Mouse (Mus musculus): ENCODE measurements around the gene Grem1. TPM values are rescaled to one million over a fixed set of nuclear protein-coding genes. Genes with fewer than 3 reads are reported as not detected.

Grem1 gene
- 0.13 TPM for polyA plus RNA-seq (2014; fragmentation: Illumina TruSeq; extraction: RNeasy Lipid Tissue Mini Kit (QIAGEN cat#74804); ENCODE audit: low read depth, low replicate concordance)

DNA sequence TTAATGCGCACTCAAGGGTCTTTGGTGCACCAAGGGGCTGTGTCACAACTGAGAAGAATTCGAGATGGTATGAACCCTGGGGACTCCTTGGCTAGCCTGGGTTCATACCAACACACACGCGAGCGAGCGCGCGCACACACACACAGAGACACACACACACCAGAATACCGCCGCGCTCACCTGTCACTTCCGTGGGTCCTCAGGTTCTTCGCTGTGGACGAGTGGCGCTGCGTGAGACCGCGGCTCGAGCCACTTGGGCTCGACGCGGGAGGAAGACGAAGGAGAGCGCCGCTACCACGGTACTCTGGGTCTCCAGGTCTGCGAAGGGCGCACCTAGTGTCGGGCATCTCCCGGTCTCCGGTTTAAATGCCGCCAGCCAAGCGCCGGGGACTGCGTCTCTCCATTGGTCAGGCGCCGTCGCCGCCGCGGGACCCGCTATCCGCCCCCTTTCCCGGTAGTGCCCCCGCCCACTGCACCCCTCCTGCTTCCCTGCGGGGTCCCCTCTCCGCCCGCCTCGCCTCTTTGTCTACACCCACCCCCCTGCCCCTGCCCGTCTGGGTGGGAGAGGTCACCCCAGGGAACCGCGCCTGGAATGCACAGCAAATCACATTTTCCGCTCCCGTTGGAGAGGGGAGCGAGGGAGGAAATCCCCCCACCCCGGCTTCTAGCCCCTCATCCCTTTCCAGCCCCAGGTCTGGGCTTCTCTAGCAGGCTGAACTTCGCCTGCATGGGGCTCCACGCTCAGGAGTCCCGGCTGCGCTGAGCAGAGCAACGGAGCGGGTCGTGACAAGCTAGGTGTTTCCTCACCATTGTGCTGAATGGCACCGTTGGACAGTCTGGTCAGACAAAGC, at the start of gene Grem1:
Gene Grem1 (minus strand): TSS at position 336 of the 851 bp plus-strand sequence.

Other genes with a start within 250 kb of the Grem1 start
- gene Scg5, start 70.5 kb upstream of the Grem1 start, polyA plus RNA-seq (2014; fragmentation: Illumina TruSeq; extraction: RNeasy Lipid Tissue Mini Kit (QIAGEN cat#74804); ENCODE audit: low read depth, low replicate concordance), result 1.4 TPM
- gene Arhgap11a, start 90.0 kb upstream of the Grem1 start, polyA plus RNA-seq (2014; fragmentation: Illumina TruSeq; extraction: RNeasy Lipid Tissue Mini Kit (QIAGEN cat#74804); ENCODE audit: low read depth, low replicate concordance), result 10.0 TPM

All from testis, adult 10 weeks (tissue).